Mouse (Mus musculus) right cerebral cortex, postnatal 36 days (tissue): Measurements from ENCODE around the gene 1810043G02Rik.
A peak's percentile ranks its signal among the peaks of the same experiment; 100 is the strongest.
"Not testable (repeated sequence)": the region's sequence is repeated elsewhere in the genome, so short reads cannot be mapped to it uniquely, and the experiment has no call there.

Source experiments
- DNase-seq, 2 experiments: peaks; one replicate each; pipeline ENCODE4 v3.0.0; 2022; ENCODE audit warnings: low spot score in 2 of 2, mixed read lengths in 1 of 2

Gene 1810043G02Rik

GRCm38 (mm10) chr10:77978351-77979350 is at the start of gene 1810043G02Rik:
1810043G02Rik (plus strand) TSS chr10:77978524.
- peak; percentile 98 for DNase-seq

GRCm38 (mm10) chr10:77939685-77940084 is 38.6 kb upstream of the 1810043G02Rik start:
- DNase-seq = no peak

- DNase-seq = not testable (repeated sequence)
Measured at GRCm38 (mm10) chr10:77950468-77950867, 27.9 kb upstream of the 1810043G02Rik start.

DNA sequence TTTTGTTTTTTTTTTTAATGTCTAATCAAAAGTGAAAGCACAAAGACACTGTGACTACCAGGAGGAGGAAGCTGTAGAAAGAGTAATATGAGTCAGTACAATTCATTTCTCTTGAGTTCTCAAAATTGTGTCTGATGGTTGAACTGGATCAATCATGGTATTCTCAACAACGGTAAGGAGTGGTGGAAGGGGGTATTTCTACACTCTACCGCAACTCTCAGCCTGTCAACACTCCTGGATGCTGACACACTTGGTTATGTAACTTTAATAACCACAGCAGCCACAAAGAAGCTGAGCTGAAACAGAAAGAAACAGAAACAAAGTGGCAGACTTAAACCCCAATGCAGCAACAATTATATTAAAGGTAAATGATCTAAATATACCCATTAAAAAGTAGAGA is 15.6 kb upstream of the 1810043G02Rik start:
- DNase-seq = no peak

GRCm38 (mm10) chr10:77963971-77964370 is 14.4 kb upstream of the 1810043G02Rik start:
- no peak for DNase-seq

DNA sequence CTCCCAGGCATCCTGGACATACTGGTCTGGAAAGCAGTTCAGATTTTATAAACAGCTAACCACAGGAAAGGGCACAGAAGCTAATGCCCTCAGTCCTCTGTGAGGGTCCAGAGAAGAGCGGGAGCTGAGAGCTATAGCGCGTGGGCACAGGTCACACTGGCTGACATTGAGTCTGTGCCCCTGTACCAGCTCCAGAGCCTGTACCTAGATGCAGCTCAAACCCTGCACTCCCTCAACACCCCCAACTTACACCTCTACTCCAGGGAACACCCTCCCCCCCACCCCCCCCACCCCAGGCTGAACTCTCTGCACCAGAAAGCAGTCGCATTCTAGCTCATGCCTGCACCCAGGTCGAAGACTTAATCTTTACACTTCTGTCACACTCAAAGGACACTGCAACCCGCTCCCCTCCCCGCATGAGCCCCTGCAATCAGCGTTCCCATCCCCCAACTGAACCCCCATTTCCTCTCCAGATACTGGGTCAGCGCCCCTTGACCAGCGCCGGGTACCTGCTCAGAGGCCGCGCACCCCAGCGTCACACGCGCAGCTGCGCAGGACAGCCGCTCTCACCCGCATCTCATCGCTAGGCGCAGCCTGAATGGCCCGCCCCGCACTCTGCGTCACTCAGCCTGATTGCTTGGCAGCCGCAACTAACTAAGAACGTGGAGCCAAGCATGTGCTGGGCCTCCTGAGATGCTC is 8.9 kb upstream of the 1810043G02Rik start:
- peak; percentile 59 to 71 for DNase-seq

DNA sequence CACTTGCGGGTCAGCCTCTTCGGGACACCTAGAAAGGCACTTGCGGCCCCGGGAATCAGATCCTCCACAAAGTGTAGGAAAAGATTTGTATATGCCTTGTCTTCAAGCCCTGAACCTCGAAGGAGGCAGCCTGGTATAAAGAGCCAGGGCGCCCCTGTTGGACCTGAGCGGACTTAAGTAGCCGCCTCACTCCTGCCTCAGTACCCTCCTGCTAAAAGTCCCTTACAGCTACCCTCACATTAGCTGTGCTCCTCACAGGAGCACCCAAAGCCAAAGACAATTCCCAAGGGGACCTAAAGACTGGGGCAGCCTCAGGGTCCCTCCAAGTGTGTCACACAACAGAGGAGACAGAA is 8.4 kb upstream of the 1810043G02Rik start:
- no peak for DNase-seq

- DNase-seq = no peak
Measured at GRCm38 (mm10) chr10:77970481-77970880, 7.8 kb upstream of the 1810043G02Rik start, which contains the start of gene Trpm2. Trpm2 (minus strand) TSS chr10:77970563.

- no peak for DNase-seq
Measured at GRCm38 (mm10) chr10:77971191-77971590, 7.1 kb upstream of the 1810043G02Rik start.

DNA sequence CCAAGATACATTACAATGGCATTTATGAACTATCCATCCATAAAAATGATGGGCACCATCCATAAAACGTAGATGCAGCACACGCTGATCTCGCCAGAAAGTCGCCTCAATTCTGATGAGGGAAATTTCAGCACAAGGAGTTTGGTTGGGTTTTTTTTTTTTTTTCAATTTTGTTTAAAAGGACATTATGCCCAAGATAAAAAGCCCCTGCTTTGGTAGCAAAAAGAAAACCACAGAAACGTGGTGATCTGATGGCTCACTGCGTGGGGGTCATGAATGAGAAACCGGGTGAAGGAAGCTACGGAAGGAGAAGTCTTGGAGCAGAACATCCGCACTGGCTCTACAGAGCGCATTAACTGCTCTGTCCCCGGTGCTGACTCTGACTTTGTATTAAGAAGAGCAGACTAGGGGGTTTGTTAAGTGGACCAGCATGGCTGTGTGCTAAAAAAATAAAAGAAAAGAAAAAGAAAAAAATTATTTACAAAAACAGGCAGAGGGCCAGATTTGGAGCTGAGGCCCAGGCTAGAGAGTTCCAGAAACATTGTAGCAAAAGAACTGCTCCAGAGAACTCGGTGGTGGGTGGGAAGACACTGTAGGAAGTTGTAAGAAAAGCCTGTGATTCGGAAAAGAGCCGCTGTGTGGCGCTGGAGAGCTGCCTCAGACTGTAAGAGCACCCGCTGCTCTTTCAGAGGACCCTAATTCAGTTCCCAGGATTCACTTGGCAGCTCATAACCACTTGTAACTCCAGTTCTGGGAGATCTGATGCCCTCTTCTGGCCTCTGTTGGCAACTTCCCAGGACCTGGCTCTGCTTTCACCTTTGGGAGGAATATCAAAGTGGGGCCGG is 6.4 kb upstream of the 1810043G02Rik start:
- DNase-seq = no peak

GRCm38 (mm10) chr10:77974323-77974722 is 4.0 kb upstream of the 1810043G02Rik start:
- DNase-seq = no peak

DNA sequence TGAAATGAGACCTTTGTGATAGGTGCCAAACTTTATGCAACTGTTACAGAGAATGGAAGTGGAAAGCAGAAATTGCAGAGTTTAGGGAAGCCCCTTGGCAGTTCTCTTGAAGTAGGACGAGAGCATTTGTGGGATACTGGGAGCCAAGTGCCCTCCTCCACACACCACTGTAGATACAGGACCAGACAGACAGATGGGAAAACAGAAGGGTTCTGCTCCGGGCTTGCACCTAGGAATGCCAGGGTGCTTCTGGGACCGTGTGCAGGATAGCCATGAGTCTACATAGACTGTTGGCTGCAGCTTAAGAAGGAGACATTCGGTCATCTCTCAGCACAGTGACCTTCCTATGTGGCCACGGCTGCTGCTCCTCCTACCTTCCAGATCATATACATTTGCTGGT is 3.5 kb upstream of the 1810043G02Rik start:
- no peak for DNase-seq

- no peak for DNase-seq
Measured at GRCm38 (mm10) chr10:77975653-77976052, 2.7 kb upstream of the 1810043G02Rik start.

GRCm38 (mm10) chr10:77976458-77977150 is 1.7 kb upstream of the 1810043G02Rik start:
- no peak for DNase-seq

DNA sequence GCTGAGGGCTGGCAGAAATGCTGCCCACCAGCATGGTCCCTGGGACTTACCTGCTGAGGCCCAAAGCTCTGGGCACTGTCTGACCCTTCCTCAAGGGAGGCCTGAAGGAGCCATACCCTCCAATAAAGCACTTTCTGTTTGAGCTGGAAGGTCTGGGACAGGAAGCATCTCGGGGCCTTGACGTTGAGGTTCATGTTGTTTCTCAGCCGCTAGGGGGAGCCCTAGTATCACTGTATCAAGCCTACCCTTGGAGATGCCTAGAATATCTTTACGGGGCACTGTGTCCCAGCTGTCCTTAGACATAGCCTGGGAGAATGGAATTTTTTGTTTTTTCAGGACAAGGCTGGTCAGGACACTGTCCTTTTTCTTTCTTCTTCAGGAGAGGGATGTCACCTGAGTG is 6.3 kb downstream of the 1810043G02Rik start:
- no peak for DNase-seq

- no peak for DNase-seq
Measured at GRCm38 (mm10) chr10:77985775-77986174, 7.5 kb downstream of the 1810043G02Rik start.

GRCm38 (mm10) chr10:77995639-77996038 is 17.3 kb downstream of the 1810043G02Rik start:
- DNase-seq = no peak

GRCm38 (mm10) chr10:78000200-78000599 is 21.9 kb downstream of the 1810043G02Rik start:
- no peak for DNase-seq

DNA sequence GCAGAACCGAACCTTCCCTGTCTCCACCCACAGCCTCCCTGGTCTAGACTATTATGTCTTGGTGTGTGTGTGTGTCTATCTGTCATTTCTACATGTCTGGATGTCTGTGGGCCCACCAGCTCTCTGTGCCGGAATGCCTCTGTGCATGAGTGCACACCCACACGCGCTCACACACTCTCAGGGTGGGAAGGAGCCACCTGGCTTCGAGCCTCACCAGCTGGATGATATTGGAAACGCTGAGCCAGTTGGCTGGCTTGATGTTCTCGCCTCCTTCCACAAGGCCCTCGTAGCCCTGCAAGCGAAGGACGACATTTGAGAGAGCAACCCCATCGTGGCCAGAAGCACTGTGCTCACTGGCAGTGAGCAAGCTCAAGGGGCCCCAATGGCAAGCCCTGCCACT is 23.5 kb downstream of the 1810043G02Rik start:
- peak; percentile 92 to 93 for DNase-seq

DNA sequence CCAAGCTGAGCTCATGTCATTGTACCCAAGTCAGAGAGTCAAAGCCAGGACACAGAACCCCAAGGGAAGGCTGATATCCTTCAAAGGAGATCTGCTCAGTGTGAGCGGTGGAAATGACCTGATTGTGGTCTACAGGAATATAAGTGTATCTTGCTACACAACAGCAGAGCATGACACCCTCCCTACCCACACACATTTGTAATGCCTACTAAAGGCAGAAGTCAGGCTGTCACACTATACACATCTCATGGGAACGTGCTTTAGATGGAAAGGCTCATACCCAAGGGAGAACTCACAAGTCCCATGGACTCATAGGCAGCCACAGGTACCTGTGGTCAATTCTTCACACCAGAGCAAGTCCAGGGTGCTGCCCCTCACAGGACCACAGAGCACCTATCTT is 24.0 kb downstream of the 1810043G02Rik start:
- no peak for DNase-seq

DNA sequence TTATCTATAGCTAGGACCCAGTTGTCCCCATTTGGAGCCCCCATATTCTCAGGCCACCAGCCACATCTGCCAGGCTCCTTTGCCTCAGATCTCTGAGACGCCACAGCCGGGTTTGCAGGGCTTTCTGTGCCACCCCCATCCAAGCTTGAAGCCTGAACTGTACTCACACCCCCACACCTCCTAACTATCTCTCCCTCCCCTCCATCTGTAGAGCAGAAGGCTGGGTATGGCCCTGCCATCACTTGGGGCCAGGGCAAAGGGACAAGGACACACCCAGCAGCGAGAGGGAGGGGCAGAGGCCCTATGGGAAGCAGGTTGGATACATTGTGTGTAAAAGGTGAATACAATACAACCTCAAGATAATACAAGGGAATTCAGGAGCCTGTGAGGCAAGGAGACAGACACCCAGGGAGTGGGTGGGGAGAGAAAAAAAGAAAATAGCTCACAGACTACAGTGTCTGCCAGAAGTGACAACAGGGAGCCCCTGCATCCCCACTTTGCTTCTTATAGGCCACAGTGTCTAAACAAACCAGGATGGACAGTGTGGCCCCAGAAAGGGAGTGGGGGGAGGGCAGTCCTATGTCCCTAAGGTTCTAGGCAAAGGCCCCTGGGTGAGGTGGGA is 26.3 kb downstream of the 1810043G02Rik start:
- DNase-seq = peak; percentile 51 to 72
